Mouse (Mus musculus) CH12.LX (cell line): ENCODE data around the gene Gm45713.

Experiments
- CTCF ChIP-seq, 2 experiments: IDR thresholded peaks in 1 of 2; conservative IDR thresholded peaks in 1 of 2; 2 replicates each; pipeline ENCODE4 v1.5.1; 2011 to 2012; ENCODE audit warnings: low read depth in 2 of 2, low read length in 2 of 2, improper control_type of control experiment in 1 of 2, inconsistent platforms in 1 of 2, mild to moderate bottlenecking in 1 of 2, moderate library complexity in 1 of 2
- HCFC1 ChIP-seq: IDR thresholded peaks from 2 replicates; pipeline ENCODE4 v1.6.1; 2012; ENCODE audit warnings: low read depth, mild to moderate bottlenecking, inconsistent platforms, low read length, improper control_type of control experiment
- PAX5 ChIP-seq: IDR thresholded peaks from 2 replicates; pipeline ENCODE4 v1.6.1; 2012; ENCODE audit warnings: low read length, inconsistent platforms, mixed read lengths
- POLR2A ChIP-seq: IDR thresholded peaks from 2 replicates; pipeline ENCODE4 v1.6.1; 2011; ENCODE audit warnings: low read depth, mild to moderate bottlenecking, improper control_type of control experiment, low read length
- ZNF384 ChIP-seq: IDR thresholded peaks from 2 replicates; pipeline ENCODE4 v1.6.1; 2012; ENCODE audit warnings: low read depth, low read length, improper control_type of control experiment, inconsistent platforms

GRCm38 (mm10) chr7:45126147-45126843, 9.7 kb downstream of the Gm45713 start:
- TF ChIP-seq ZNF384 = no peak
- no peak; the same call in 1 of the 2 replicates for TF ChIP-seq POLR2A
- no peak for TF ChIP-seq CTCF (conservative IDR thresholded peaks at IDR 0.05 in 1 of 2, IDR thresholded peaks at IDR 0.05 in 1 of 2; ENCODE audit: low read depth in 2 of 2, low read length in 2 of 2)
- TF ChIP-seq PAX5 = no peak
- no peak for TF ChIP-seq HCFC1
